Mouse (Mus musculus) C2C12 (cell line): ENCODE data around the gene Camk2b. TPM values are rescaled to one million over a fixed set of nuclear protein-coding genes. Genes with fewer than 3 reads are reported as not detected.

Experiments used
- H3K27me3 ChIP-seq: one replicate; pipeline ENCODE4 v1.6.1; 2011; ENCODE audit not compliant: control insufficient read depth, insufficient read depth, insufficient read length
- H3K36me3 ChIP-seq: one replicate; pipeline ENCODE4 v1.6.1; 2011; ENCODE audit not compliant: control insufficient read depth, insufficient read depth
- H3K4me3 ChIP-seq: one replicate; pipeline ENCODE4 v1.5.1; 2011; ENCODE audit warnings: mild to moderate bottlenecking, control low read depth; ENCODE audit not compliant: poor library complexity, insufficient read depth, severe bottlenecking
- H3K79me2 ChIP-seq: one replicate; pipeline ENCODE4 v1.6.1; 2011; ENCODE audit not compliant: control insufficient read depth, insufficient read depth
- H3K79me3 ChIP-seq: one replicate; pipeline ENCODE4 v1.6.1; 2011; ENCODE audit warnings: low read depth, control low read depth
- H3ac ChIP-seq: one replicate; pipeline ENCODE3; 2011; ENCODE audit warnings: low read depth; ENCODE audit not compliant: control insufficient read depth, insufficient read length
- CEBPB ChIP-seq: IDR thresholded peaks from one replicate; pipeline ENCODE4 v1.6.1; 2011; ENCODE audit warnings: low read depth, mild to moderate bottlenecking, control low read depth, moderate library complexity
- CTCF ChIP-seq: IDR thresholded peaks from one replicate; pipeline ENCODE4 v1.5.1; 2011; ENCODE audit not compliant: control insufficient read depth, insufficient read depth, insufficient read length
- FOSL1 ChIP-seq: IDR thresholded peaks from one replicate; pipeline ENCODE4 v1.8.0; 2011; ENCODE audit warnings: mild to moderate bottlenecking, low read length; ENCODE audit not compliant: poor library complexity, insufficient read depth, severe bottlenecking
- MAX ChIP-seq: IDR thresholded peaks from one replicate; pipeline ENCODE4 v1.6.1; 2011; ENCODE audit warnings: mild to moderate bottlenecking, control low read depth
- MYOD1 ChIP-seq: IDR thresholded peaks from one replicate; pipeline ENCODE4 v1.6.1; 2011; ENCODE audit warnings: low read depth; ENCODE audit not compliant: control insufficient read depth, insufficient read length
- MYOG ChIP-seq: IDR thresholded peaks from one replicate; pipeline ENCODE4 v1.6.1; 2011; ENCODE audit not compliant: control insufficient read depth, insufficient read length; ENCODE audit errors: extremely low read depth
- USF1 ChIP-seq: IDR thresholded peaks from one replicate; pipeline ENCODE4 v1.6.1; 2011; ENCODE audit warnings: low read depth, mild to moderate bottlenecking, control low read depth, moderate library complexity
- polyA plus RNA-seq: library from polyadenylated mRNA; unstranded; fragments of >200 nt; fragmentation: generic; extraction: Trizol; gene quantifications from one replicate; pipeline ENCODE4 v1.2.1, GENCODE M21; 2012; ENCODE audit warnings: missing spikeins

Gene Camk2b
- polyA plus RNA-seq, 1 experiment = 0.06 TPM

DNA sequence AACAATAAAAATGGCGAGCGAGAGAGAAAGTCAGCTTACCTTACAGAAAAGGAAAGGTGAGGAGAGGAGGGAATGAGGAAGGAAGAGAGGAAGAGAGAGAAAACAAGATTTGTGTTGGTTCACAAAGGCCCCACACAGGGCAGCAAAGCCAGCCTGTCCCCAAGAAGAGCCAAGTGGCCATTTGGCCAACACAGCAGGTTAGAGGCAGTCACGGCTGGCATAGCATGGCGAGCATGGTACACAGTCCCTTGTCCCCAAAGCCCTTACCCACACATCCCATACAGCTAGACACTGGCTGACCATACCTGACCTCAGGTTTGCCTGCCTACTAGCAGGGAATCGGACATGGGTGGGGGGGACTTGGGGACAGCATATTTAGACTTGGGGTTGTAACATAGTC is 82.5 kb downstream of the Camk2b start:
- no peak overlapping the region for H3K4me3 ChIP-seq
- no peaks in the 10 kb centered on the region for H3K36me3 ChIP-seq
- no peaks in the 10 kb centered on the region for H3K79me2 ChIP-seq
- peaks cover 49% of the 10 kb centered on the region for H3K27me3 ChIP-seq
- no peaks in the 10 kb centered on the region for H3K79me3 ChIP-seq
- no peak overlapping the region for H3ac ChIP-seq
- TF ChIP-seq MYOD1 (no peak), MAX (no peak), FOSL1 (no peak), CTCF (no peak), MYOG (no peak), USF1 (no peak), CEBPB (no peak)

DNA sequence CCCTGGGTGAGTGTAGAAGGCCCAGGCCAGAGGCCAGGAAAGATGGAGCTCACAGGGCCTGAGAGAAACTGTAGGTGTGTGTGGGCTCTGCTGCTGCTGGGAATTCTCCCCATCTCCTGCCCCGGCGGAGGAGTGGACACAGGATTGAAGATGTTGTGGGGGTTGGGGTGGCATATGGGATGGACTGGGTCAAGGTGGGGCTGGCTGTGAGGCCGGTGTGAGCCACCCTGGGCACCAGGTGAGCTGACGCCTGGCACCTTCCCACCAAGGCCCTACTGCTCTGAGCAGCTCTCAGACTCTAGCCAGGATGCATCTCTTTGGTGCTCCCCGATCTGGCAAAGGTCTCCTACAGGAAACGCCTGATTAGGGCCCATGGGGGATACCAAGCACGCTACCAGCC is 84.8 kb downstream of the Camk2b start:
- Histone ChIP-seq H3ac (no peak overlapping the region), H3K4me3 (no peak overlapping the region), H3K79me2 (no peaks in the 10 kb centered on the region), H3K27me3 (peaks cover 29% of the 10 kb centered on the region), H3K79me3 (no peaks in the 10 kb centered on the region), H3K36me3 (no peaks in the 10 kb centered on the region)
- TF ChIP-seq USF1 (no peak), CEBPB (no peak), MYOG (no peak)

- Histone ChIP-seq H3K79me3 (no peaks in the 10 kb centered on the region), H3K27me3 (peaks cover 33% of the 10 kb centered on the region), H3ac (no peak overlapping the region), H3K4me3 (no peak overlapping the region), H3K36me3 (no peaks in the 10 kb centered on the region), H3K79me2 (no peaks in the 10 kb centered on the region)
- TF ChIP-seq FOSL1 (no peak), MYOG (no peak), CEBPB (no peak), MYOD1 (no peak), MAX (no peak), USF1 (no peak), CTCF (no peak)
Observed at GRCm38 (mm10) chr11:5980561-5980960, 85.6 kb downstream of the Camk2b start.

DNA sequence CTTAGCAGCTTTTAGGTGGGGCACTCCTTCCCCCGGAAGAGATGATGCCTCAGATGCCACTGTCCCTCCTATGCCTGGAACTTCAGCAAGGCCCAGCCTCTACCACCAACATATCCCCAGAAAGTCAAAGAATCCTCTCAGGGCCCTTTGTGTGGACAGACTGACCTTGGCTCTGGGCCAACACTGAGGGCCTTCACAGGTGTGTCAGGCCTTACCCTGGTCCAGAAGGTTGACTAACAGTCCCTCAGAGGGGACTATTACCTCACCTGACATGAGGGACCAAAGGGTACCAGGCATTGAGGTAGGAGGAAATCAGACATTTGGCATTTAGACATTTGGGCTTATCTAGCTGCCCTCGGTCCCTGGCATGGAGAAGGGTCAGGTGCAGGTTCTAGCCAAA is 86.1 kb downstream of the Camk2b start:
- Histone ChIP-seq H3K27me3 (peaks cover 30% of the 10 kb centered on the region), H3ac (no peak overlapping the region), H3K79me3 (no peaks in the 10 kb centered on the region), H3K36me3 (no peaks in the 10 kb centered on the region), H3K4me3 (no peak overlapping the region), H3K79me2 (no peaks in the 10 kb centered on the region)
- TF ChIP-seq CTCF (no peak), MYOD1 (no peak), FOSL1 (no peak), CEBPB (no peak)

GRCm38 (mm10) chr11:5979088-5979487 is 87.1 kb downstream of the Camk2b start:
- H3K36me3 ChIP-seq = no peaks in the 10 kb centered on the region
- TF ChIP-seq MAX (no peak), CEBPB (no peak)
- H3K27me3 ChIP-seq = peaks cover 29% of the 10 kb centered on the region
- H3K79me2 ChIP-seq = no peaks in the 10 kb centered on the region
- no peaks in the 10 kb centered on the region for H3K79me3 ChIP-seq
- H3K4me3 ChIP-seq = no peak overlapping the region
- H3ac ChIP-seq = no peak overlapping the region

GRCm38 (mm10) chr11:5976106-5976505 is 90.1 kb downstream of the Camk2b start:
- no peak overlapping the region for H3K4me3 ChIP-seq
- no peak overlapping the region for H3ac ChIP-seq
- H3K79me3 ChIP-seq = no peaks in the 10 kb centered on the region
- H3K27me3 ChIP-seq = peaks cover 13% of the 10 kb centered on the region
- TF ChIP-seq MYOD1 = no peak
- TF ChIP-seq CEBPB = no peak
- TF ChIP-seq MYOG = no peak
- no peak for TF ChIP-seq FOSL1
- TF ChIP-seq MAX = no peak
- no peak for TF ChIP-seq USF1
- TF ChIP-seq CTCF = no peak
- no peaks in the 10 kb centered on the region for H3K36me3 ChIP-seq
- H3K79me2 ChIP-seq = no peaks in the 10 kb centered on the region
